Comparison of ENCODE assay signal across 16 mouse cellular contexts in the genomic region with DNA sequence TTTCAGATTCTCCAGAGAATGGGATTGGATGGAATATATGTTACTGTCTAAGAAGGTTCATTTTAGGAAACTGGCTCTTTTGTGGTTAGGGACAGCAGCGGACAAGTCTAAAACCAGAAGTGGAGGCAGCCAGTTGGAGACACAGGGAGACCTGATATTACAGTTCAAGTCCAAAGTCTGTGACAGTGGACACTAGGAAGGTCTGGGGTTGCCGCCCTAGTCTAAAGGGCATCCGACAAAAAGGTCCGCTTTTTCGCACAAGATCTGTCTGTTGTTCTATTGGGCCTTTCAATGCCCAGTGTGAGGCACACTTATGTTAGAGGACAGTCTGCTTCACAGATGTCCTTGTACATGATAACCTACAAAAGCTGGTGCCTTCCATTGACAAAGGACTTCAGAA.
"Had no signal": no experiment of that assay in that cellular context is flagged by ENCODE, and none has a peak within 500 bp of the region (broad histone marks: within the 10 kb centered on the region; RNA-seq: fewer than 3 reads in every experiment).

No protein-coding gene starts in this region.

- H3K27ac ChIP-seq: neural tube, embryonic 13.5 days; neural tube, embryonic 15.5 days; stomach, embryonic 15.5 days; stomach, postnatal 0 days had no signal

- H3K4me1 ChIP-seq: stomach, embryonic 15.5 days had no signal

- H3K4me3 ChIP-seq: neural tube, embryonic 13.5 days; neural tube, embryonic 15.5 days; stomach, embryonic 15.5 days had no signal

- H3K36me3 ChIP-seq: neural tube, embryonic 13.5 days; neural tube, embryonic 15.5 days; stomach, embryonic 15.5 days had no signal

- DNase-seq: retina, postnatal 1 day; right cerebral cortex, adult 18-20 months; right cerebral cortex, postnatal 14 days; right cerebral cortex, postnatal 25 days; right cerebral cortex, postnatal 4 days; spleen, adult 18-20 months; thymus, adult 18-20 months; thymus, adult 2 months; thymus, postnatal 14 days; thymus, postnatal 25 days; thymus, postnatal 36 days; thymus, postnatal 4 days had no signal

- H3K27me3 ChIP-seq: neural tube, embryonic 13.5 days; neural tube, embryonic 15.5 days; stomach, embryonic 15.5 days had no signal
